Mouse (Mus musculus) gonadal fat pad, adult 2 months (tissue): ENCODE measurements around the gene Klhl30. TPM values are rescaled to one million over a fixed set of nuclear protein-coding genes. Genes with fewer than 3 reads are reported as not detected.

ENCODE experiments used
- DNase-seq: peaks from one replicate; pipeline ENCODE4 v3.0.0-alpha.2; 2012; ENCODE audit warnings: low read depth
- polyA plus RNA-seq: library from polyadenylated mRNA; depleted of rRNA; stranded (reverse); fragments of >200 nt; gene quantifications from 2 replicates; pipeline ENCODE4 v1.2.3, GENCODE M21; 2012; rRNA removed

Gene Klhl30
- polyA plus RNA-seq, result 0.47 and 0.55 TPM in 2 replicates

DNA sequence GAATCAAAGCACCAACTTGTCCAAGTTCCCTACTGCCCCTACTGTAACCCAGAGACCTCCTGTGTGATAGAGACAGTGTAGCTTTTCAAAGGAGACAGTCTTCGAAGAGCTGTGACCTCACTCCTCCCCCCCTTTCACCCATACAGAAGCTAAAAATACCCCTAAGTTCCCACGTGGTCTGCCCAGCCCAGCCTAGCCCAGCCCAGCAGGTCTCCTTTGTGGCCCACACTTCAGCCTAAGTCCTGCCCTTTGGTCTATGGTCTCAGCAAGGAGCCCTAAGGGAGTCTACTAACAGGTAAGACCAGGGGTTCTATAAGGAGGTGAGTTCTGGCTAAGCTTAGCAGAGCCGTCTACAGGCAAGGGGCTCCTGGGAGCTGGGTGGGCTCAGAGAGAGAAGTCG, at the start of gene Klhl30:
TSS of gene Klhl30 (plus strand) at position 176 of the 400 bp plus-strand sequence.
- DNase-seq, result no peak

DNA sequence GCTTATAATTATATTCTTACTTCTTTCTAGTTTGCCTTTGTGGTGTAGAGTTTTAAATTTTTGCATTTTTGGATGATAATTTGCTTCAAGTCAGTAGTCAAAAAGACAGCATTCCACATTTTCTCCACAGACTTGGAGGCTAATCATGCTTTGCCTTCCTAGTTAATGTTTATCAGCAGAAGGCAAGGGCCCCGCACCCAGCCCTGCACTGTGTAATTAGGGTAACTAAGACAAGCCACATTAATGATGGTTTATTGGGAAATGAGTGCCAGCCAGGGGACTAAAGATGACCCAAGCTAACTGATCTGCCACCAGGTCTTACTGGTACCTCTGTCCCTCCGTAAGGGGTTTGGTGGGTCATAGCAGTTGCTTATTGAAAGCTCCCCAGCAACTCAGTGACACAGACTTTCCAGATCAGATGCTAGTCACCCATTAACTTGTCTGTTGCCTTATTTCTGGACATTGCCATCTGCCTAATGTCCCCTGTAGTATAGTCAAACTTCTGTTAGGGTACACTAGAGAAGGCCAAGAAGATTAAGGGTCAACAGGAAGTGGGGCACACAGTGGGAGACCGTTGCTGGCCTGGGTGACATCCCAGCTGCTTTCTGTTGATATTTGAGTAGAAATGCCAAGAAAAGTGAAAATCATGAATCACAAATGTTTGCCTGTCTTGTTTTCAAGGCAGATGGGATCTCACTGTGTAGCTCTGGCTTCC, 49.5 kb upstream of the Klhl30 start:
- no peak for DNase-seq

DNA sequence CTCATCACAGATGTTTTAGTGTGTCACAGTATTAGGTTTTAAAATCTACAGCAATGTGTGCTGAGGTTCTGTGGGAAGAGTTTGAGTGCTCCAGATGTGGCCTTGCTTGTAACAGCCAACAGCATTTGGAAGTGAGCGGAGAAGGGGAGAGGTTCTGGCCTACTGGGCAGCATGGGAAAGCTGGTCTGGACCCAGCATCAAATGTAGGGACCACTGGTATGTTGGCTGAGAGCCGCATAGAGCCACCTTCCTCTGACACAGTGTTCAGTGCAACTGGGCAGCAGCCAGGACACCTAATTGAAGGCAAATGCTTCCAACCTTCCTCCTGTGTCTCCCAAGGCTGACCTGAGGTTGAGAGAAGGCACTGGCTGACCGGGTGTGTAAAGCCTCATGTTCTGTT, 48.8 kb upstream of the Klhl30 start:
- no peak for DNase-seq

DNA sequence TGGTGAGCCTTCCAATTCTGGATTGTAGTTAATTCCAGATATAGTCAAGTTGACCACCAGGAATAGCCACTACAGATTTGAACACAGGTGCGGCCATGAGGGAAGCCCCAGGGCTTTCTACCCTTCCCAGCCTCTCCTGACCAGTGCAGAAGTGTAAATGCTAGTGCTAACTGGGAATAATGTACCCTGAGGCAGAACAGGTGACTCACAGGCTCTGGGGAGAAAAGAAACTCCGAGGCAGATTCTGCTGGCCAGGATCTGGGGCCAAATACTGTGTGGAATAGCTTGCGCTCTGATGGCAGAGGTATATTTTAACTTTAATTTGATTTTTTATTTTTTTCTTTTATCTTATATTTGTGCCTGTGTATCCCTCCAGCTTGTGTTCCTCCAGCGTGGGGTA, 46.2 kb upstream of the Klhl30 start:
- no peak for DNase-seq

DNA sequence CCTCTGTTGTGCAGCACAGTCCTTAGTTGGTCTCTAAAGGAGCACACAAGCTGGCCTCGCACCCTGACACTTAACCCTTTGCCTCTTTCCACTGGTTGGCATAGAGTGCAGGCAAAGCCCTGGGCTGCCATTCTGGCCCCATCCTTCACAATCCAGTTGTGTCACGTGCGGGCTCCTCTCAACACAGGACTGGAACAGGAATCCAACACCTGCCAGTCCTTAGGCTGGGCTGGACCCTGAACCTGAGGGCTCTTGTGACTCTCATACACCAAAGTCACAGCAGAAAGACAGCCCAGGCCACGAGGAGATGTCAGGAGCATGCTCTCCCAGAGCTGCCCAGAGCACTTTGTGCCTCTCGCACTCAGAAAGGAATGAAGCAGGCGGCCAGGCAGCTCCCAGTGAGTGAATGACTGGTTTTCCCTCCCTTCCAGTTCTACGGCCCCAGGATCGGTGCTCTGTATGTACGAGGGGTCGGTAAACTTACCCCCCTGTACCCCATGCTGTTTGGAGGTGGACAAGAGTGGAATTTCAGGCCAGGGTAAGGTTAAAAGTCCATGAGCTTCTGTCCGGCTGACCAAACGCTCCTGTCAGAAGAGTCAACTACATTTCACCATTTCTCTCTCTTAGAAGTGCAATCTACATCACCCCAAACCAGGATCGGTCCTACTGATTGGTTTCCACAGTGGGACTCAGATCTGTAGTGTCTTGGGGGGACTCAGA, 41.3 kb upstream of the Klhl30 start:
- DNase-seq, result no peak

DNA sequence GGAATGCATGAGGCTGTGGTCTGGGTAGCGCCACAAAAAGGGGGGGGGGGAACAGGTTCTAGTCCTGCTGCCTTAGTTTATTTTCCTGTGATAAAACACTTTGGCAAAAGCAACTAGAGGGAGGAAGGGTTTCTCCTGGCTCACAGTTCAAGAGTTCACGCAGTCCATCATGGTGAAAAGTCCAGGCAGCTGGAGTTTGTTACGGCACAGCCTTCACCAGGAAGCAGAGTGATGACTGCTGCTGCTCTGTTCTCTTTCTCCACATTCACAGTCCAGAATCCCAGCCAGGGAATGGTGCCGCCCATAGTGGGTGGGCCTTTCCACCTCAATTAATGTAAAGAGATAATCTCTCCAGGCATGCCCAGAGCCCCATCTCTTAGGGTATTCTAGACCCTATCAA, 38.5 kb upstream of the Klhl30 start:
- no peak for DNase-seq

DNA sequence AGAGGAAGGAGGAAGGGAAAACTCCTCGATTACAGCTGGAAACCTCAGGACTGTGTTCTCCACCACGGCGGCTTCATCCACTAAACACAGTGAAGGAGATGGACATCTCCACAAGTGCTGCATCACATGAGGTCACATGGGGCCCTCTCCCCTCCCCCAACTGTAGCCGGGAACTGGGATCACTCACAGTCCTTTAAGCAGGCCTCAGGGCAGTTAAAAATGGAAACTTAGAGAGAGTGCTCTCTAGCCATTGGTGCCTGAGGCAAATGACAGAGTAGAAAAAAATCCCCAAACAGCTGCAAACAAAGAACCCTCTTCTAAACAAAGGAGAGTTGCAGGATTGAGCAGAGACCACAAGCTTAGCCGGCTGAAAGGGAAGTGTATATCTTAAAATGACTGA, 37.6 kb upstream of the Klhl30 start:
- DNase-seq, result no peak

DNA sequence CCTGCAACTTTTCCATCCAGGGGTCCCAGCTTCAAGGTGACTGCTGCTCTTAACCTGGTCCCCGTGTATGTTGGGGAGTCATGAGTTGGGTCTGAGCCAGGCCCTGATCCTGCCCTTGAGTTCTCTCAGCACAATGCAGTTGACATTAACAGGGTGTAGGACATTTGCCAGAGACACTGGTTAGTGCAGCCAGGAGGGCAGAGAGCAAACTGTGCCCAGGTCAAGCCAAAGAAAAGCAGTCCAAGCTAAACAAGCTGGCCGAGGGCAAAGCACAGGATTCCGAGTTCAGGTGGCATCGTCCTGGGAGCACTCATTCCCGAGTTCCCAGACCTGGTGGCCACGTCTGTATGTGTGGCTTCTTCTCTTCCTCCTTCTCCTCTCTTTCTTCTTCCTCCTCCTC, 33.2 kb upstream of the Klhl30 start:
- DNase-seq, result no peak

DNA sequence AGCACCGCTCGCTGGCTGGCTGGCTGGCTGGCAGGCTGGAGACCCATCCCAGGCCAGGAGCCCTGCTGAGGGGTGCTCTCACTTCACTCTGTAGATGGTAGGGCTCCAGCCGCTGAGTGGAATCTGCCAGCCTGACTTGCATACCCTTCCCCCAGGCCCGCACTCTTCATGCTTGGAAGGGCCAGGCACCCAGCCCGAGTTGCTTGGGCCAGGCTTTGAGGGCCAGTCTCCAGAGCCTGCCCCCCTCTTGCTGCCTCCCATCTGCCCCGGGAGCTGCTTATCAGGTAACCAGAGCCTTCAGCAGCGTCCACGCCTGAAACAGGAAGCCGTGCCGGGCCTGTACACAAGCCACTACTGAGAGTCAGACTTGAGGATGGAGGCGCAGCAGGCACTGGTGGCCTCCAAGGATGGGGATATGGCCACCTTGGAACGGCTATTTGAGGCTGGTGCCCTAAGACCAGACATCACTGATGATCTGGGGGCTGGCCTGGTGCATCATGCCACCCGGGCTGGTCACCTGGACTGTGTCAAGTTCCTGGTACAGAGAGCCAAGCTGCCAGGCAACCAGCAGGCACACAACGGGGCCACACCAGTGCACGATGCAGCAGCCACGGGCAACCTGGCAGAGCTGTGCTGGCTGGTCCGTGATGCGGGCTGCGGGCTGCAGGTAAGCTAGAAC, 28.9 kb upstream of the Klhl30 start, which contains the start of gene Espnl:
TSS of gene Espnl (plus strand) at position 316 of the 679 bp plus-strand sequence.
- no peak for DNase-seq

DNA sequence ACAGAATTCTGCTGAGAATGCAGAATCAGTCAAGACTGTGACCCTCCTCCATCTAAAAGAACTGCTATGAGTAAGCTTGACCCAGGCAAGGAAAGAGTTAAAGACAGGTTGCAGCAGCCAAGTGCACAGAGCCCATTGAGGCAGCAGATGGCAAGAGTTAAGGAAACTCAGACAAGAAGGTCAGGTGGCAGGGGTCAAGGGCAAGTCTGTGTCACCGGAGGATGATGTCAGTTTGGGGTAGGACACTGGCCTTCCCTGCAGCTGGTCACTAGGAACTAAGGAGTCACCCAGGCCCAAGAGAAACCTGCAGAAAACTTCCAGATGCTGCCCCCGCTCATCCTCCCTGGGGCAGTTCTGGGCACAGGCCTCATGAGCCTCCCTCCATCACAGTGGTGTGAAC, 26.2 kb upstream of the Klhl30 start:
- no peak for DNase-seq

DNA sequence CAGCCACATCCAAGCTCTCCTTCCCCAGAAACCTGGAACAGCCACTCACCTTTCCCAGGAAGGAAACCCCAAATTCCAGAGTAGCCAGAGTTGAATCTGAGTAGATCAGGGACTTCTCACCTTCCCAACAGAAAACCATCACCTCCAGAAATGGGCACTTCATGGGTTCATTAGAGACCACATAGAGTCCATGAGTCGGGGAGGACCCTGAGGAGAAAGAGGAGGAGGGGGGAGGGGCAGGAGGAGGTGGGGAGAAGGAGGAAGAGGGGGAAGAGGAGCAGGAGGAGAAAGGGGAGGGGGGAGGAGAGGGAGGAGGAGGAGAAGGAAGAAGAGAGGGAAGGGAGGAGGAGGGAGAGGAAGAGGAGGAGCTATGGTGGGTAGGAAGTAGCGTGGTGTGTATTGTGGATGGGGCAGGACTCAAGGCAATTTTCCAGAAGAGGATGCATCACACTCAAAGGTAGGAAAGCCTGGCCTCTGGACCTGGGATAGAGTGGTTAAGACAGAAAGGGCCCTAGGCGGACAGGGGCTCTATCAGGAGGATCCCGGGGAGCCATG, 25.3 kb upstream of the Klhl30 start:
- DNase-seq, result no peak

DNA sequence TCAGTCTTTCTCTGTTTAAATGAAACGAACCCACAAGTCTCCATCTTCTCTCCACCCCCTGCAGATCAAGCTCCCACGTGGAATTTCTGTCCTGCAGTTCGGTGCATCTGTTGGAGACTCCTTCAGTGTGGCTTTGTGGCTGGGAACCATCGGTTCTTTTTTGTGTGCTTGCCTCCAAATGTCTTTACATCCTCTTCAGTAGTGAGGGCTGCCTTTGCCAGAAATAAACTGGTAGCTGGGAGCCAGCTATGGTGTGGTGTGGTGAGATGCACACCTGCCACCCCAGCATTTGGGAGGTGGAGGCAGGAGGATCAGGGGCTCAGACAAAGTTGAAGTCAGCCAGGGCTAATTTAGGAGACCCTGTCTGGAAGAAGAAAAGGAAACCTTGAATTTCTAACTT, 18.7 kb upstream of the Klhl30 start:
- DNase-seq, result no peak

DNA sequence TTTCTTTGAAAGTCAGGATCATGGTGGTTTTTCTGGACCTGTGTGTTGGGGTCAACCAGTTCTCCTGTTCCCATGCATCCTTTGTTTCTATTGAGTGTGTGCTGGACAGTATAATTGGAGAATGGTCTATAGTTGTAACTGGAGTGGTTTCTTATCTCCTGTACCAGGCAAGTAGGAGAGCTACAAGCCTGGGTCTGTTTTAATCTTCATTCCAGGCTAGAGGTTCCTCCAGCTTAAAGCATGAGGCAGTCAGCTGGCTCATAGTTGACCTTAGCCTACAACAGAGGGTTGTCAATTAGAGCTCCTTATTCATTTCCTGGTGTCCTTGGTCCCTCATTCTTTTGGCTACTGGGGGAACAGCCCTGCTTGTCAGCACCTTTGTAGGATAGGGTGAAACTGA, 17.2 kb upstream of the Klhl30 start:
- no peak for DNase-seq

DNA sequence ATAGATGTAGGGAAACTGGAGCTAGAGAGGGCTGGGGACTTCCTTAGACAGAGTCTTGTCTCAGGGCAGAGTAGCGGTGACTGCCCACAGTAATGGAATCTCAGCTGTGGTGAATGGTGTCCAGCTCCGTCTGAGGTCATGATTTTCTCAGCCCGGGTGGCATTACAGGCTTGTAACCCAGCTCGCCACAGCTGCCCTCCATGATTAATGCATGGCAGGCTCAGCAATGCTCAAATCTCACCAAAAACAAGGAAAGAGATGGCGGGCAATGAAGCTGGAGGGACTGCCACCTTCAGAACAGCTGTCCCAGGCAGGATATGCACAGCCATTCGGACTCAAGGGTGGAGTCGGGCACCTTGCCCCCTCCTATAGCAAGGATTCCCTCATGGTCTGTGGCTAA, 13.5 kb upstream of the Klhl30 start:
- DNase-seq, result no peak

DNA sequence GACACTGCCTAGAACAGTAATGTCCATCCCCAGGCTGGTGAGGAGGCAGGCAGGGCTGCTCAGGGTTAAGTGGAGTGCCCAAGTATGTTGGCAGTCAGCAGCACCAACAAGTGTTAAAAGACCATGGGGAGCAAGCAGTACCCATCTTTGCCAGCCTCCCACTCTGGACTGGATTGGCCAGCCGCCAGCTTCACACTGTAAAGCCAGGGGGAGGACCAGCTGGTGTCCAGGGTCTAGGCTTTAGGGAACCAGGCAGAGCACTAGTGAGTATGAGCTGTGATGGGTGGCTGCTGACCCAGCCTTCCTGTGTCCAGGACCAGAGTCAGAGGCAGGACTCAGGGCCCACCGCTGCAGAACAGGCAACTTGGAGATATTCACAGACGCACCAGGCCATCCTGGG, 6.8 kb upstream of the Klhl30 start:
- no peak for DNase-seq

DNA sequence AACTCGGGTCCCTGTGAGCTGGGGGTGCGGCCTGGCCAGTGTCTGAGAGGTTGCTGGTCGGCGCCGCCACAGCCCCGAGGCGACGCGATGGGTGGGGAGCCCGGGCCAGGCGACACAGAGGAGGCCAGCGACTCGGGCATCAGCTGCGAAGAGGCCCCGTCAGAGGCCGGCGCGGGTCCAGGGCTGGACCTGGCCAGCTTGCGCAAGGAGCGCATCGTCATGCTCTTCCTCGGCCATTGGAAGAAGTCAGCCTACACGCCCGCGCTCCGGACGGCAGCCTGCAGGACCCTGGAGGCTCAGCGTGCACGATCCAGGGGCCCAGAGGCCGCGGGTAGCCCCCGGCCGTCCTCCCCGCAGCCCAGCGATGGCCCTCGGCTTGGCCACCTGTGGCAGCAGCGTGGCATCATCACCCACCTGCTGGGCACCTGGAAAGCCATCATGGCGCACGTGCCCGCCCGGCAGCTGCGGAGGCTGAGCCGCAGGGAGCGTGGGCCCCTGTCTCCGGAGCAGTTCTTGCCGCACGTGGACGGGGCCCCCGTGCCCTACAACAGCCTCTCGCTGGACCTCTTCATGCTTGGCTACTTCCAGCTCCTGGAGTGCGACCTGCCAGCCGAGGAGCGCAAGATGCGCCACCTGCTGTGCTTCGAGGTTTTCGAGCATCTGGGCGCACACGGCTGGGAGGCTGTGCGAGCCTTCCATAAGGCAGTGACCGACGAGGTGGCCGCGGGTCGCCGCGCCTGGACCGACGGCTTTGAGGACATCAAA, 5.7 kb upstream of the Klhl30 start:
- DNase-seq, result no peak

DNA sequence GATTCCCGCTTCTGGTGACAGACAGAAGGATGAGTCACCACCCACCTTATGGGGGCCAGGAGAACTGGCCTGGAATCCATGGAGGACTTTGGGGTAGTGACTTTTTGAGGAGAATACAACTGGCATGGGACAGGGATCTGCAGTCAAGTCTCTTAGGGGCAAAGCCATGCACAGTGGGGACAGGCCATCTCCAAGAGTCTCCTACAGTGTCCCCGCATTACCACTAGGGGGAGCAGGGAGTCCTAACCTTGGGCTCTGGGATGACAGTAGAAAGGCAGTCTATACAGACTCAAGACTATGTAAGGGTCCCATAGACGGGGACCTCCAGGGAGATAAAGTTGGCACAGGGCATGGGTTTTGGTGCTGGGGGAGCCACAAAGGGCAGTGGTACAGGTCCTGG, 3.9 kb upstream of the Klhl30 start:
- no peak for DNase-seq

DNA sequence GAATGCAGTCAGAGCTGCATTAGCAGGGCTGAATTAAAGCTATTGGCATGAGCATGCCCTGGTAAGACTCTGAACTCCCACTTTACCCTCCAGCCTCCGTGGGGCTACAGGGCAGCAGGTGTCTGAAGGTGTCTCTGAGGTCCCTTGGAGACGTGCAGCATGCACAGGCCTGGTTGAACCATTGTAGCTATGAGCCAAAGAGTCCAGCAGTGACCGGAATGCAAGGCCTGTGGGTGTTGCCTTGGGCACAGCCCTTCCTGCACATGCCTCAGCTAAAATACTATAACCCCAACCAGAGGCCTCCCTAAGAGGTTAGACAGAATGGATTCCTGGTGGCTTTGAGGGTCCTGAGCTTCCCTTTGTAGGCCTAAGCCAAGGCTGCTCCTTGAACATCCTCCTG, 433 bp downstream of the Klhl30 start:
- no peak for DNase-seq

DNA sequence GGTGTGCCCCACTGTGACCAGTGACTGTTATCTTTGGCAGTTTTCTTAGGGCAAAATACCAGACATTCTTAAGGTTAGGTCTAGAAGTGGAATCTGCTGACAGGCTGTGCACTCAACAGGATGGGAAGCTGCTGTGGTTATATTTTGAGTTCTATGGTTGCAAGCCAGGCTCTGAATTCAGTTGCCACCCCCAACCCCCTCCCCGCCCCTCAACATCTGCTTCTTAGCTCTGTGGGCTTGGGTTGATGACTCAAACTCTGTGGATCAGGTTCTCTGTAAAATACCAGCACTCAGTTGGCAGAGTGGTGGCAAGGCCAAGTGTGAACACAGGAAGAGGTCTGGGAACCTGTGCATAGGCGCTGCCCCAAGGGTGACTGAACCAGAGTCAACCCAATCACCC, 1.5 kb downstream of the Klhl30 start:
- no peak for DNase-seq

DNA sequence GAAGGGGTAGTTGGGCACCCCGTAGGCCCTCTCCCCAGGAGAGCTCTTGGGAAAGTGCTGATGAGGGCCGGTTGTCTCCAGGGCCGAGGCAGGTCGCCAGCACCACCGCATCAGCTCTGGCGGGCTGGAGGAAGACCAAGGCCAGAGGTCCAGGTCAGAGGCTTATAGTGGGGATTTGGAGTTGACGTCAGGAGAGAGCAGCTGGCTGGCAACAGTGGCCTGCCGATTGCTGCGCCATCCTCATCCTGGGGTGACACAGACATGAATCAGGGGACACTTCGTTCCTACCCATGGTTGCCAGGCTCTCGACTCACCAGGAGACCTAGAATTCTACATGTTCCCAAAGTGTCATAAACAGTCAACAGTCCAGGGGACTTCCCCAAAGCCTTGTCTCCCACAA, 5.3 kb downstream of the Klhl30 start:
- DNase-seq, result no peak

DNA sequence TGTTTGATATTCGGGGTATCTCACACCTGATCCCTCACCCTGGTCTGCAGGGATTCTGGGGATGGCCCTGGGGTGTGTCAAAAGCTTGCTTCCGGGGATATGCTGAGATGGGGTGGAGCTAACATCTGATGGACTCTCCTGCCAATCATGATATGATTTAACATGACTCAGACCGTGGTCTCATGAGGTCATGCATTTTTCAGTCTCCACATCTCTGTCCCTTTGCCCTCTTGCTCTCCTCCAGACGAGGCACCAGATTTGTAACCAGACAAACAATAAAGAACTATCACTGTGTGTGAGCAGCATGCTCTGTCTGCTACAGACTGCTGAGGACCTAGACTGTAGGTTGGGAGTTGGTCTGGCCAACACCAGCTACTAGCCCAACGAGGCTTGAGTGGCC, 11.3 kb downstream of the Klhl30 start:
- DNase-seq, result no peak
